8 mouse cellular contexts compared by ENCODE assay signal in the genomic region with DNA sequence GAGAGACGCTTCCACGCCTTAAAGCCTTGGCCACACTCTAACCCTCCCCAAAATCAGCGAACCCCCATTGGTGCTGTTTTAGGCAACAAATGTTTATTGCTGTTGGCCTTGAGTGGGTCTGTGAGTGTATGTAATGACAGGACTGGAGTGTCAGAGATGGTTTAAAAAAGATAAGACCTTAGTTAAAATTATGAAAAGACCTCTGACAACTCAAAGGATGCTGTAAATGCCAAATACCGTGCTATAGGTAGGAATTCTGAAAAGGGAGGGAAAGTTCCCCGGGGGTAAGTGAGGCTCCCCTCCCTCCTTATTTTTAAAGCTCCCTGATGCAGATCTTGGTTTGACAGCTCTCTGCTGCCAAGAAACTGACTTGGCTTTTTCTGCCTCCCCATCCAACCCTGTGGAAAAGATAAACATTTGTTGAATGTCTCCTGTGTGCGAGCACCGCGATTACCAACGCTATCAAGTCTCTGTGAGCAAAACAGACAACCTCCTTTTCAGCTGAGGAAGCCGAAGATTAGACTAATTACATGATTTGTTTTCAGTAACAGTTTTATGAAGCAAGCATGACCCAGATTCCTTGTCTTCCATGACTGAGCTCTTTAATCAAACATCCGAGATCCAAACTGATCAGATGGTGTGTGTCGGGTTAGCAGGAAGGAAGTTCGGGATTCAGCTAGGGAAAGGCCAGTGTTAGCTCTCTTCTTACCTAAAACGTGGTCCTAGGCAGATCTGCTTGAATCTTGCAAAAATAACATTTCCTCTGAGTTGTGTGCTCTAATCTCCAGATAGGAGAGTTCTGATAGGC. TPM values are rescaled to one million over a fixed set of nuclear protein-coding genes. Genes with fewer than 3 reads are reported as not detected.
DNase-seq lines count a peak whose midpoint lies in the region; TF ChIP-seq lines count a peak whose summit lies in the region.

No protein-coding gene starts in this region.

- no peaks in the 10 kb centered on the region; the same call in 1 of the 2 replicates for H3K4me1 ChIP-seq in embryonic fibroblast, embryonic 13.5 days (ENCODE audit: control insufficient read depth, insufficient read depth, low read length)

- peak overlapping the region; percentile 79 for H3K4me3 ChIP-seq in embryonic fibroblast, embryonic 13.5 days (ENCODE audit: insufficient read depth, low read length)

- H3K27ac ChIP-seq in embryonic fibroblast, embryonic 13.5 days (ENCODE audit: insufficient read depth, low read length), result peak overlapping the region; percentile 13; the same call in 1 of the 2 replicates

- DNase-seq in adrenal gland, adult 2 months, result peak; percentile 10
- DNase-seq in adrenal gland, adult 18-20 months (ENCODE audit: low spot score in 2 of 2), result no peak
- DNase-seq in 3T3-L1 (ENCODE audit: low read depth, low spot score) (peak; percentile 70), liver (peak; percentile 42)
- DNase-seq in retina, postnatal 1 day, result peak; percentile 39
- DNase-seq in cerebellum, adult 11 months, result no peak
- no peak for DNase-seq in layer of hippocampus, postnatal 36 days

- no peak for TF ChIP-seq POLR2A in embryonic fibroblast, embryonic 13.5 days (IDR thresholded peaks at IDR 0.05; ENCODE audit: low read depth, low read length)

- TF ChIP-seq CTCF in embryonic fibroblast, embryonic 13.5 days (IDR thresholded peaks at IDR 0.05; ENCODE audit: borderline replicate concordance, insufficient read depth, low read length), result no peak

RNA-seq across cellular contexts. Expression of gene Rufy3, which starts 1.4 kb away (rescaled TPM):
- 10 to 100 TPM; 26.3 to 29.6 TPM for total RNA-seq in adrenal gland, adult 2 months (2021)
- 8.3 and 10.2 TPM in 2 replicates for polyA plus RNA-seq in adrenal gland, adult 2 months (2012; rRNA removed)
- total RNA-seq in adrenal gland, adult 18-20 months (2021), result 10 to 100 TPM; 21.1 to 26.7 TPM
- polyA plus RNA-seq in embryonic fibroblast, embryonic 13.5 days (2011; ENCODE audit: insufficient read length, low read depth, missing spikeins), result 9.4 and 11.3 TPM in 2 replicates
- total RNA-seq in layer of hippocampus, postnatal 36 days (2021), result 100 to 1,000 TPM; 174 to 178 TPM

RNA-seq across cellular contexts. Expression of gene Utp3, which starts 12.0 kb away (rescaled TPM):
- total RNA-seq in adrenal gland, adult 2 months (2021), result 10 to 100 TPM; 31.7 to 40.4 TPM
- polyA plus RNA-seq in adrenal gland, adult 2 months (2012; rRNA removed), result 4.0 and 6.9 TPM in 2 replicates
- 10 to 100 TPM; 31.4 to 39.5 TPM for total RNA-seq in adrenal gland, adult 18-20 months (2021)
- polyA plus RNA-seq in embryonic fibroblast, embryonic 13.5 days (2011; ENCODE audit: insufficient read length, low read depth, missing spikeins), result 53.0 and 55.2 TPM in 2 replicates
- 10 to 100 TPM; 27.5 to 28.0 TPM for total RNA-seq in layer of hippocampus, postnatal 36 days (2021)

RNA-seq across cellular contexts. Expression of gene Jchain, which starts 38.5 kb away (rescaled TPM):
- total RNA-seq in adrenal gland, adult 2 months (2021), result under 1 TPM; 0.20 to 0.41 TPM
- 0.23 and 0.43 TPM in 2 replicates for polyA plus RNA-seq in adrenal gland, adult 2 months (2012; rRNA removed)
- 1 to 10 TPM in 1 of 2 experiments, under 1 TPM in 1; 0.66 to 4.7 TPM for total RNA-seq in adrenal gland, adult 18-20 months (2021)
- not detected in 2 replicates for polyA plus RNA-seq in embryonic fibroblast, embryonic 13.5 days (2011; ENCODE audit: insufficient read length, low read depth, missing spikeins)
- total RNA-seq in layer of hippocampus, postnatal 36 days (2021), result under 1 TPM; 0.20 to 0.22 TPM

Comparison
In these comparisons a context has a peak if more than half of its experiments do, and no peak if none do; other contexts are left out.
1. DNase-seq: peak in adrenal gland, adult 2 months (single experiment), 3T3-L1 (single experiment), liver (single experiment) and retina, postnatal 1 day (single experiment); none in adrenal gland, adult 18-20 months (0 of 2), cerebellum, adult 11 months (single experiment) and layer of hippocampus, postnatal 36 days (0 of 2).
2. RNA of gene Rufy3, which starts 1.4 kb away (total RNA-seq): 174 to 178 TPM in layer of hippocampus, postnatal 36 days; 26.3 to 29.6 TPM in adrenal gland, adult 2 months and 21.1 to 26.7 TPM in adrenal gland, adult 18-20 months; every median in the first group is over 4 times any median in the second.